Mouse (Mus musculus) heart, adult 9 months (tissue): ENCODE results near the gene Bicd2.
"Not testable (repeated sequence)": the region's sequence is repeated elsewhere in the genome, so short reads cannot be mapped to it uniquely, and the experiment has no call there.

Experiments used
- DNase-seq, 2 experiments: peaks; one replicate each; pipeline ENCODE4 v3.0.0; 2022; ENCODE audit warnings: low spot score in 2 of 2

Gene Bicd2

GRCm38 (mm10) chr13:49360906-49361406 is 19.6 kb downstream of the Bicd2 start:
- DNase-seq = peak; percentile 72 to 76

DNA sequence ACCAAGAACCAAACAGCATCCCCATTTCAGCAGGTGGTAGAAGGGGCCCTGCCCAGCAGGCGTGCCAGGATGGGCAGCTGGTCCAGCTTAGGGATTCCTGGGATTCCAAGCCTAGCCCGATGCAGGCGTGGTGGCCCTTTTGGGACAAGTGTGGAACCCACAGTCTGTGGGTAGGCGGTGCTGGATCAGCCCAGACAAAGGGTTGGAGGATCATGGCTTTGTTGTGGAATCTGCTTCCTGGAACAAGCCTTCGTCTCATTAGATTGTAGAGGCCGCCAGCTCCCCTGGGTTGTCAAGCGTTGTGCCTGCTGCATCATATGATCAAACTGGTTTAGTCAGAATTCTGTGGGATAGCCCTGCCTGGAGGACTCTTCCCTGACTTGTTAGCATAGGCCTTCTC is 21.0 kb downstream of the Bicd2 start:
- DNase-seq = no peak

GRCm38 (mm10) chr13:49362804-49363203 is 21.4 kb downstream of the Bicd2 start:
- DNase-seq = no peak

DNA sequence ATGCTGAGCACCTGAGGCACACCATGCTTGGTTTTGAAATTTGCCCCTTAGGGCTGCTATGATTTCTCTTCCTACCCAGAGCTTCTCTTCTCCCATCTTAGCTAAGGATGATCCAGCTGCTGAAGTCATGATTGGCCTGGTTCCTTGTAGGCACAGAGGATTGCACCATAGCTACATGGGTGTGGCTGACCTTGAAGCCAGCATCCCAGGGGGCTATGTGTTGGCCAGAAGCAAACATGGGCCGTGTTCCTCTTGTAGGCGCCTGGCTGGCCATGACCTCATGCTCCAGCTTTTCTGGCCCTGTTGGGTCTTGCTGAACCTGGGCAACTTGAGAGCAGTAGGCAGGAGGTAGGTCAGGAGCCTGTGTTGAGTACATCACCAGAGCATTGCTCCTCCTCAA is 23.3 kb downstream of the Bicd2 start:
- peak; percentile 86 to 91 for DNase-seq

DNA sequence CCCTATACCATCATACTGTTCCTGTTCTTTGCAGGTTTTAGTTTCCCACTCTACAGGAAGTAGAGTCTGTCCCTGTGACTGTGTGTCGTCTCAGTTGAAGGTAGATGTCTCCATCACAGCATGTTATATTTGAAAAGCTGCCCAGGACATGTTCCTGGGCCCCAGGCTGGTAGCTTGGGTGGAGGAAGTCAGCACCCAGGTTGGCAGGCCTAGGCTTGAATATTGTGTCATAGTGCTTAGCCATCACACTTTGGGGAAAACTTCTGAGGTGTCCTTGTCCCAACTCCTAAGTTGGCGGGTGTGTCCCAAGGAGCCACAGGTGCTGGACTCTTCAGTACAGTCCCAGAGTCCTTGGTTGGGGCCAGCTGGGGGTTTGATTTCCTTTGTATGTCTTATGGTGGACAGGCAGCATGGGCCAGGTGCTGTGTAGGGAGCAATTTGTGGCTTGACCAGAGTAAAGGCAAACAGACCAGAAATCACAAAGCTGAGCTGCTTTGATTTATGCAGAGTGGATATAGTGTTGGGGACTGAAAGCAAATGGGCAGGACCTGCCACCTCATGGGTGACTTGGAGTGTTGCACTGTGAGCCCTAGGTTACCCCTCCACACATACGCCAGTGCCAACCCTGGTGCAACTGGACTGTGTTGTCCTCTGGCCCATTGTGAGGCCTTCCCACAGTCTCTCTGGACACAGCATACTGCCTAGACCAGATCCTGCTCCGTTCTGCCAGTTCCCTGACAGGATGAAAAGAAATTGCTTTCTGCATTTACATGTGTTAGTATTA is 26.5 kb downstream of the Bicd2 start:
- no peak for DNase-seq

- no peak for DNase-seq
Measured at GRCm38 (mm10) chr13:49369404-49369803, 28.0 kb downstream of the Bicd2 start.

- DNase-seq = not testable (repeated sequence)
Measured at GRCm38 (mm10) chr13:49370216-49370615, 28.8 kb downstream of the Bicd2 start.

GRCm38 (mm10) chr13:49370916-49371315 is 29.5 kb downstream of the Bicd2 start:
- DNase-seq = not testable (repeated sequence)

- peak; percentile 88 to 97 for DNase-seq
Measured at GRCm38 (mm10) chr13:49371428-49371899, 30.1 kb downstream of the Bicd2 start.

DNA sequence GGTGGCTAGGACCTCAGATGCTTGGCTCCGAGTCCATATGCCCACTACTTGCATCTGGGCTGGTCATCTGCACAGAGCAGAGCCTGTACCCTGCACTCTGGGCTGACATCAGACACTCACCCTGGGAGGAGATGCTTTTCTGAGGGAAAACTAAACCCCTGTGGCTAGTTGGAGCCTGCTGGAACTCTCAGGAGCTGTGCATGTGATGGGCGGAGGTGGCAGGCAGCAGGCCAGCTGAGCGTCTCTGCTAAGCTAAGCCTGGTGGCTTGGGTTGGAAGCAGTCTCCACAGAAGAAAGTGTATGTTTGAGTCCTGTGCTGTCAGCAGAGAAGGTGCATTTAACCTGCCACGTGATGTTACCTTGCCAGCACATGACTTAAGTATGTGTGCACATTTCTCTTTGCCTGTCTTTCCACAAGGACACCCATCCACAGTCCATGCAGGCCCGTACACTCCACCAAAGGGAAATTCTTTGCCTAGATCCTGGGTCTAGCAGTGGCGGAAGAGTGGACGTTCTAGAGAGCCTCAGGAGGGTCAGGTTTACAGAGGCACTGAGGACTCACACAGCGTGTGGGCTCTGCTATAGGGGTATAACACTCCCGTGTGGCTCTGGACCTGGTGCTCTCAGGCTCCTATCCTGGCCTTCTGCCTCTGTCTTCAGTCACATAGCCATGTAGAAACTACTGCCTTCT is 31.1 kb downstream of the Bicd2 start:
- peak in 1 of 2 experiments; percentile 59 for DNase-seq

- no peak for DNase-seq
Measured at GRCm38 (mm10) chr13:49374304-49374703, 32.9 kb downstream of the Bicd2 start.

GRCm38 (mm10) chr13:49374730-49375129 is 33.3 kb downstream of the Bicd2 start:
- DNase-seq = no peak

DNA sequence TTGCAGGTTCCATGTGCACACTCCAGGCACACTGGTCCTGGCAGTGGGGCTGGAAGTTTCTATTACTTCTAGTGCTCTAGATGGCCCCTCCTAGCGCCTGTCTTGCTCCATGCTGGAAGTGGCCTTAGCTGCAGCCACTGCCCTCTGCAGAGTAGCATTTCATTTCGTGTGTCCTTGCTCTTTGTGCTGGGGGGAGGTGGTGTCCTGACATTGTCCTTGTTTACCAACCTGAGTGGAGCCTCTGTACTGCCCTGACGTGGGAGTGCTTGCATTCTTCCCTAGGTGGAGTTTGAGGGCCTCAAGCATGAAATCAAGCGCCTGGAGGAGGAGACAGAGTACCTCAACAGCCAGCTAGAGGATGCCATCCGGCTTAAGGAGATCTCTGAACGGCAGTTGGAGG is 36.2 kb downstream of the Bicd2 start:
- no peak for DNase-seq

DNA sequence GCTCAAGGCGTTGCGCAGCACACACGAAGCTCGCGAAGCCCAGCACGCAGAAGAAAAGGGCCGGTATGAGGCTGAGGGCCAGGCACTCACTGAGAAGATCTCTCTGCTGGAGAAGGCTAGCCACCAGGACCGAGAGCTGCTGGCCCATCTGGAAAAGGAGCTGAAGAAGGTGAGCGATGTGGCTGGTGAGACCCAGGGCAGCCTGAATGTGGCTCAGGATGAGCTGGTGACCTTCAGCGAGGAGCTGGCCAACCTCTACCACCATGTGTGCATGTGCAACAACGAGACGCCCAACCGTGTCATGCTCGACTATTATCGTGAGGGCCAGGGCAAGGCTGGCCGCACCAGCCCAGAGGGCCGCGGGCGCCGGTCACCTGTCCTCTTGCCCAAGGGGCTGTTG is 37.9 kb downstream of the Bicd2 start:
- DNase-seq = no peak

DNA sequence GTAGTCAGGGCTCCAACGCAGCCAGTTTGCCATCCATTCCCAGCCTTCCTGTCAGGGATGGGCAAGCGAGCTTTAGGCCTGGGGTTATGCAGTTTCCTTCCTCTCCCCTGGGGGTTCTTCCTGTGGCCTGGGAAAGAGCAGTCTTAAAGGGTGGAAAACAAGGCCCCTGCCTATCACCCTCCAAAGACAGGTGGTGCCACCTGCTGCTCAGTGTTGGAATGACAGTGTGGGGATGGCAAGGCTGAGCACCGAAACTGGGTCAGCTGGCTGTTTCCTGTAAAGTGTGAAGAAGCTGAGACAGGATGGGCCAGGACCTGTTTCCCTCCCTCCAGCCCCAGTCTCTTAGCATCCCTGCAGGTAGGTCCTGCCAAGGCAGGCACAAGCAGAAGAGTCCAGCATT is 39.8 kb downstream of the Bicd2 start:
- DNase-seq = peak; percentile 88 to 89

DNA sequence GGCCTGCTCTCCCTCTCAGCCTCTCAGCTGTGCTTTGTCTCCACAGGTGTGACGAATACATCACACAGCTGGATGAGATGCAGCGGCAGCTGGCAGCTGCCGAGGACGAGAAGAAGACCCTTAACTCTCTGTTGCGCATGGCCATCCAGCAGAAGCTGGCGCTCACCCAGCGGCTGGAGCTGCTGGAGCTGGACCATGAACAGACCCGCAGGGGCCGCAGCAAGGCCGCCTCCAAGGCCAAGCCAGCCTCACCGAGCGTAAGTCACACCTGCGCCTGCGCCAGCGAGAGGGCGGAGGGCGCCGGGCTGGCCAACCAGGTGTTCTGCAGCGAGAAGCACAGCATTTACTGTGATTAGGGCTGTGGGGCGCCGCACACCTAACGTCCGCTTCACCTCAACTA is 41.6 kb downstream of the Bicd2 start:
- DNase-seq = no peak

DNA sequence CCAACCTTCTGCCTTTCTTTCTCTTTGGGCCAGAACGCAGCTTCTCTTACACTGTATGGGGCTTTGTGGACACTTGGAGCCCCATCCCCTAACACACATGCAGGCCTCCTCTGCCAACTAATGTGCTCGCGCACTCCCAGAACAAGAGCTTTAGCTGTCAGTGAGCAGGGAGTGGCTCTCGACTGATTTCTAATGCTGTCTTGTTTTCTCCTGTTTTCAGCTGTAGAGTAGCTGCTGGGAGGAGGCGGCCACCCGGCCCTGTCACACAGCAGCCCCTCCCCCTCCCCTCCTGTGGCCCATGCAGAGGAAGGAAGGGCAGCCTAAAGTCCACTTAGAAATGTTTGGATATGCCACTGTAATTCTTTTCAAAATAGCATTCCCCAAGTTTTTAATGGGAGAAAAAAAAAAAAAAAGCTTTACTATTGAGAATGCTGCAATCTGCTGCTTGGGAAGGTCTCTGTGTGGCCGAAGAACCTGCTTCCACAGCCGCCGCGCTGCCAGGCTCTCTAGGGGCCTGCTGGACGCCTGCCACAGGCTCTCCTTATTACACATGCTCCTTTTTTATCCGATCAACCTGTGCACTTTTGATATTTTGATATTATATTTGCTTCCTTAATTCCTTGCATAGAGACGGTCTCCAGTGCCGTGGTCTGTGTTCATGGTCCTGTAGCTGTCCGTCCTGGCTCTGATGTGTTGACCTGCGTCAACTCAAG is 43.5 kb downstream of the Bicd2 start:
- no peak for DNase-seq

DNA sequence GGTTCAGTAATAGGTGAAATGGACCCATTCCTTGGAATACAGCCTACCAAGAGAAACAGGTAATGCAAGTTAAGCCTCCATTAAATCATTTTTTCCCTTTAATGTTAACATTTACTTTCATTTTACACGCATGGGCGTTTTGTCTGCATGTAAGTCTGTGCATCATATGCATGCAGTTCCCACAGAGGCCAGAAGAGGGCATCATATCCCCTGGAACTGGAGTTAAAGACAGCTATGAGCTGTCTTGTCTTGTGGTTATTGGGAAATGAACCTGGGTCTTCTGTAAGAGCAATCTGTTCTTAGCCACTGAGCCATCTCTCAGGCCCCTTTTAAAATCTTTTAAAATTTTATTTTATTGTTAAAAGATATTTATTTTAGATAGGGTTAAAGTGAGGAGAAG is 50.0 kb downstream of the Bicd2 start:
- DNase-seq = no peak

GRCm38 (mm10) chr13:49393579-49393978 is 52.2 kb downstream of the Bicd2 start:
- DNase-seq = no peak

GRCm38 (mm10) chr13:49394886-49395447 is 53.6 kb downstream of the Bicd2 start:
- DNase-seq = no peak

- DNase-seq = no peak
Measured at GRCm38 (mm10) chr13:49396798-49397197, 55.4 kb downstream of the Bicd2 start.

DNA sequence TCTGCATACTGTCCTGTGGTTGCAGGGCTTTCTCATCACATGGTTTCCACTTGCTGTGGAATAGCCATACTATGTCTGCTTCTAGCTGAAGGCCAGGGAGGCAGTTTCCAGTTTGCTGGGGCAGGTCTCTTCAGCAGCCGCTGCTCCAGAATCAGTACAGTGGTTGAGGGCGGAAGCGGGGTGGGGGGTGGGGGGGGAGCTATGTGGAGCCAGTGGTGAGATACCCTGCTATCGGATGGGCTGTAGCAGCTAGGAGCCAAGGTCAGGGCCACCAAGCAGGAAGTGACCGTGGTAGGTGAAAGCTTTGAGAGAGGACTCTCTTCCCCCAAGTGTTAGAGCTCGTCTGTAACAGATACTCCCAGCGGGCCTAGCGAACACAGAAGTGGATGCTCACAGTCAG is 56.8 kb downstream of the Bicd2 start:
- DNase-seq = no peak
